Mouse (Mus musculus) monocyte, adult 2 months (primary cell): ENCODE results near the gene Alyref2.
"Not testable (repeated sequence)": the region's sequence is repeated elsewhere in the genome, so short reads cannot be mapped to it uniquely, and the experiment has no call there.

Experiments used
- DNase-seq, 2 experiments: peaks; one replicate each; pipeline ENCODE4 v3.0.0; 2022; ENCODE audit warnings: low spot score in 2 of 2, low read depth in 1 of 2

Alyref2 gene

DNA sequence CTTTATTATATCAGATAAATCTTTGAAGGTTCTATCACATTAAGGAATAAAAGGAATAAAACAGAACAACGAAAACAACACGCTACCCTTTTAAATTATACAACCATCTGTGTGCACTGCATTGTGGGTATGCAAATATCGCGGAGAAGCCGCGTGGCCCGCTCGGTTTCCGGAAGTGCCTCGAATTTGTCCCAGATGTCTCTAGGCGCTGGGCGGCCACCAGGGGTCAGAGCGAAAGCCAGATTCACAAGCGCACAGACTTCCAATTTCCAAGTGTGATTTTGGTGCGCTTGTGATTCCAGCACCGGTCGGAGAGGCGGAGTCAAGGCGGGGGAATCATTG, at the start of gene Alyref2:
Gene Alyref2 (plus strand): TSS at position 229 of the 342 bp plus-strand sequence.
- DNase-seq = peak; percentile 91 to 94

DNA sequence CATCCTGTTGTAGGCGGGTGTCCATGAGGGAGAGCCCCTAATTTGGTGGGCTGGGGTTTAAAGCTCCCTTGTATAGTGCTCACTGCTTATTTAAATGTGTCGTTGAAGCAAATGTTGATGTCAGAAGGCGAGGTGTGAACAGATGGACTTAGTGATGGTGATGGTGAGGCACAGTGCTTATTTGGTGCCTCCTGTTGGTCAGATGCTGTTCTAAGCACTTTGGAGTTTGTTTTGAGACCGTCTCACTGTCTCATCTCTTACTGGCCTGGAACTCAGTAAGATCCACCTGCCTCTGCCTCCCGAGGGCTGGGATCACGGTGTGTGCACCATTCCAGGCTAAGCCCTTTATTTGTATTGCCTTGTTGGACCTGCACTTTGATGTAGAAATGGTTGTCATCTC, 48.4 kb upstream of the Alyref2 start:
- DNase-seq = no peak

DNA sequence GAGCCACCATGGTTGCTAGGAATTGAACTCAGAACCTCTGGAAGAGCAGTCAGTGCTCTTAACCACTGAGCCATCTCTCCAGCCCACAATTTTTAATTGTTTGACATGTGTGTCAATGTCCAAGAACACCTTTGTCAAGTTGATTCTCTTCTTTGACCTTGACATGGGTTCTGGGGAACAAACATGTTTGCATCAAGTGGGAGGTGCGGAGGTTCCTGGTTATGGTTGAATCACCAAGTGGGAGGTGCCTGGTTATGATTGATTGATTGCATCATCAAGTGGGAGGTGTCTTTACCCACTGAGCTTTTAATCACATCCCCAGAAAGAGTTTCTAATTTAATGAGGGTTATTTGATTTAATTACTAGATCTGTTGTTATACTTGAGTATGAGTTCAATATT, 45.7 kb upstream of the Alyref2 start:
- no peak for DNase-seq

DNA sequence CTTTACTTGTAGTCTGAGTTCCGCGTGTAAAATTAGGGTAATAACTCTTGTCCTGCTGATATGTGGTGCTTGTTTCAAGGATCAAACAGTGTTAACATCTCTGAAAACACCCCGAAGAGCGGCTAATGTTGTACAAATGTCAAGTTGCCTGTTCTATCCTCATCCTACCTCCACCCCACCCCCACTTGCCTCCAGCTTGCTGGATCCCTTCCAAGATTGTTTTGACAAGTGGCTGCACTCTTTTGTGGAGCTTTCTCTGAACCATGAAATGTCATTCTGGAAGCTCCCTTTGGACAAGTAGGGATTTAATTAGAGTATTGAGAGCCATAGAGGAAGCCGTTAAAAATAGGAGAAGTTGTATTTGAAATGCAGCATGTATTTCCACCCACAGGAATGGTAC, 43.5 kb upstream of the Alyref2 start:
- no peak for DNase-seq

DNA sequence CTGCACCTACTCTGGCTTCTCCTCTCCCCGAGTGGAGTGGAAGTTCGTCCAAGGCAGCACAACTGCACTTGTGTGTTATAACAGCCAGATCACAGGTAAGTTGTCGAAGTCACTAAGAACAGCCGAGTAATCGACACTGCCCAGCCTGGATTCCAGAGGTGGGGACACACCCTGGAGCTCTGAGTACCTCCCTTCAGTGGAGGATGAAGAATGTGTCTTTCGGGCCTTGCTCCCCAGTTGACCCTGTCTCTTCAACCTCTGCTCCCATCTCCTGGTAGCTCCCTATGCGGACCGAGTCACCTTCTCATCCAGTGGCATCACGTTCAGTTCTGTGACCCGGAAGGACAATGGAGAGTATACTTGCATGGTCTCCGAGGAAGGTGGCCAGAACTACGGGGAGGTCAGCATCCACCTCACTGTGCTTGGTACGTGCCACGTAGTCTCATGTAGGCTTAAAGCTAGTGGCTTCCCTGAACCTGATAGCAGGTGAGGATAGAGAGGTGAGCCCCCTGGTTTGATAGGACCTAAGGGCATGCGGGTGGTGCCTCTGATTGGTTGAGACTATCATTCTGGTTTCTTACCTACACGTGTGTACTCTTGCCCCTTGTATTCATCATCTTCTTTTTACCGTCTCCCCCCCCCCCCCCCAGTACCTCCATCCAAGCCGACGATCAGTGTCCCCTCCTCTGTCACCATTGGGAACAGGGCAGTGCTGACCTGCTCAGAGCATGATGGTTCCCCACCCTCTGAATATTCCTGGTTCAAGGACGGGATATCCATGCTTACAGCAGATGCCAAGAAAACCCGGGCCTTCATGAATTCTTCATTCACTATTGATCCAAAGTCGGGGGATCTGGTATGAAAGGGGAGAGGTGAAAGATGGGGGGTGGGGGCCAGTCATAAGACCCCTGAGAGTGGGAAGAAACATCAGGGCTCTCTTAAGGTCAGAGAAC, 42.5 kb upstream of the Alyref2 start:
- no peak for DNase-seq

DNA sequence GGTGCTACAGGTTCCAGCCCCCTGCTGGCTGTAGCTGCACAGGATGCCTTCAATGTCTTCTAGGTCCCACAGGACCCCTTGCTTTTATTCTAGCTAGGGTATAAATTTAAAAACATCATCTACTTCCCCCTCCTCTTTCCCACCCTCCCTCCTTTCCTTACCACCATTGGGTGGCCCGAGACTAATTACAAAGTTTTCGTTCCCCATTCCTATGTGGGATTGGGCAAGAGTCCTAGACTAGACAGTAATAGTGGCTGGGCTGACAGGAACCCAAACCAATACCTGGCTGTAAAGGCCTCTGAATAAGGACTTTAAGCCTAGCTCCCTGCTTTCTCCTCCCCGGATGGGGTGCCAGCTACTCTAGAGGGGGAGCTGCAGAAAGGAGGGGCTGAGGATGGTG, 40.1 kb upstream of the Alyref2 start:
- DNase-seq = peak in 1 of 2 experiments; percentile 24

DNA sequence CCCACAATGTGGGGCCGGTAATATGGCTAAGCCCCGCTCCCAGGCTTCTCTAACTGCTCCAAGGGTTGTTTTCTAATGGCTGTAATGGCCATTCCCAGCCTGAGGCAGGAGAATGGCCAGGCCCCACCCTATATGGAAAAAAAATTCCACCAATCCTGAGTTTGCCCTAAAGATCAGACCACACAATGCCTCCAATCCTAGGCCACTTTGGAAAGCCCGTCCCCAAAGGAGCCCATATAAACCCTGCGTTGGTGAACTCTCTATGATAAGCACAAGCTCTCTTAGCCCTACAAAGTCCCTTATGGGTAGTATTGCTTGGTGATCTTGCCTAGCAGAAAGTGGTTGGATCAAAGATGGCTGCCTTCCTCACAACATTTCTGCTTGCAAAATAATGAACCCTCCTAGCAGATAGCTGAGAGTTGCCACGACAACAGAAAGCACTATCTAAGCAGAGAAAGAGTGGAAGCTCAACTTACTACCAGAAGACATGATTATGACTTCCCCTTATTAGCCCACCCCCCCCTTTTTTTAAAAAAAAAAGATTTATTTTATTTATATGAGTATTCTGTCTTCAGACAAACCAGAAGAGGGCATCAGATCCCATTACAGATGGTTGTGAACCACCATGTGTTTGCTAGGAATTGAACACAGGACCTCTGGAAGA, 37.4 kb upstream of the Alyref2 start:
- no peak for DNase-seq

DNA sequence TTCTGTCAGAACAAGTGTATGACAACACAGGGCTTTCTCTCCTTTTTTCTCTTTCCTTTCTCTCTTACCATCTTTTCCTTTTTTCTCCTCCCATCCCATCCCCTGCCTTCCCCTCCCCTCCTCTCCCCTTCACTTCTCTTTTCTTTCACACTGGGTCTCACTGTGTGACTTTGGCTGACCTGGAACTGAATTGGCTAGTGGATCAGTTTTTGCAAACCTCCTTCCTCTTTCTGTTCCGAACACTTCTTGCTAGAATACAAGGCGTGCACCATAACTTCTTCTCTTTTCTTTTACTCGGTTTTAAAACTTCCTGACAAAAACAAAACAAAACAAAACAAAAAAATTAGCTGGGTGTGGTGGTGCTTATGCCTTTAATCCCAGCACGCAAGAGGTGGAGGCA, 36.7 kb upstream of the Alyref2 start:
- no peak for DNase-seq

DNA sequence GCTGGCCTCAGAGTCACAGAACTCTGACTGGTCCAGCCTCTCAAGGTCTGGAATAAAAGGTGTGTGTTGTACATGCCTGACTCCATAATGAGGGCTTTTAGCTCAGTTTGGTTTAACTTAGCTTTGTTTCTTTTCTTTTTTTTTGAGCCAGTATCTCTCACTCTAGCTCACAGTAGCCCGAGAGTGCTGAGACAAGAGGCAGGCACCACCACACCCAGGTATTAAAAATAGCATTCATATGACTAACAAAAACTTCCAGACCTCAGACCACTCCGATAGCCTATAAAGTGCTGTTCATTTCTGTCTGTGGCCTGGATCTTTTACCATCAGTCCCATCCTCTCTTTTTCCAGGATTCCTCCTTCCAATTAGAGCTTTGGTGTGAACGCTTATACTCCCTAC, 33.6 kb upstream of the Alyref2 start:
- no peak for DNase-seq

DNA sequence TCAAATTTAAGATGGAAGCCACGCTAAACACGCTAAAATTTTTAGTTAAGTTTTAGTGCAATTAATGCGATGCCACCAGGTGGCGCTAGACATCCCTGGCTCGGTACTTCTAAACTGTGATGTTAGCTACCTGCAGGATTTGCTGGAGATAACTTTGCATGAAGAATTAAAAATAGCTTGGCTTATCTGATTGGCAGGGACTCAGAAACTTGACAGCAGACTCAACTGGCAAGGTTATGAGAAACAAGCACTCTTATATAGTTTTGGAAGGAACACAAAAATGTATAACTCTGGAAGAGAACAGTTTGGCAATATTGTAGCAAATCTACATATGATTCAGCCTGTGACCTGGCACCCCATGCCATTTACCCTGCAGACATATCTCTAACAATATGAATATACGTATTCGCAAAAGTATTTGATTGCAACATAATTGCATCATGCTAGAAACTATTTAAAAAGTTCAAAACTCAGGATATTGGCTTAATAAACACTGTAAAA, 32.9 kb upstream of the Alyref2 start:
- peak in 1 of 2 experiments; percentile 36 for DNase-seq

DNA sequence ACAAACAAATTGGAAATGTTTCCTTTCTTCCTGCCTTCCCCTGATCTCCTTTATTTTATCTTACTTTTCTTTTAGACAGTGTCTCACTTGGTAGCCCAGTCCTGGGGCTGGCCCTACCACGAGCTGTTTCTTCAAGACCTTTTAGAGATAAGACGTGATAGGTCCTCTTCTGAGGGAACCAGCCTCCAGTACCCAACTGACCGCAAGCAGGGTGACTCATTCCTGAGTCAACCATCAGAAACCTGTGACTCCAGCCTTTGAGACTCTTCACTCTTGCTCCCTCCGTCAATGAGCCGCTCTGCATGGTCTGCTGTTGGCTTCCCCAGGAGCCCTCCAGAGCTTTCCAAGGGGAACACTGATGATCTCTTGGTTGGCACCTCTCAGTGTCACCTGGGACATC, 32.4 kb upstream of the Alyref2 start:
- DNase-seq = peak in 1 of 2 experiments; percentile 52

DNA sequence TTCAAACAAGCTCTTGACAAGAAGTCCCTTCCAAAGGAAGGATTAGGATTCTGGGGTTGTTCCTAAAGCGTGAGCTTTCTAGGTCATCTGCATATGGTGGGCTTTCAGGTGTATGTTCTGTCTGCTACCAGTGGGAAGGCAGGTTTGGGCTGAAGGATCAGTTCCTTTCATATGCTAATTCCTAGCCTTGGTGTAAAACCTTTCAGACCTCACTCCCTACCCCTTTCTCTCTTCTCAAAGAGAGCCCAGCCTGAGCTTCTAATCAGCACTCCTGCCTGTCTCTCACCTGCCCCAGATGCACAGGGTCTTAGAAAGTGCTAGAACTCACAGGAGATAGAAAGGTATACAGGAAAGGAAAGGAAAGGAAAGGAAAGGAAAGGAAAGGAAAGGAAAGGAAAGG, 31.8 kb upstream of the Alyref2 start:
- DNase-seq = no peak

DNA sequence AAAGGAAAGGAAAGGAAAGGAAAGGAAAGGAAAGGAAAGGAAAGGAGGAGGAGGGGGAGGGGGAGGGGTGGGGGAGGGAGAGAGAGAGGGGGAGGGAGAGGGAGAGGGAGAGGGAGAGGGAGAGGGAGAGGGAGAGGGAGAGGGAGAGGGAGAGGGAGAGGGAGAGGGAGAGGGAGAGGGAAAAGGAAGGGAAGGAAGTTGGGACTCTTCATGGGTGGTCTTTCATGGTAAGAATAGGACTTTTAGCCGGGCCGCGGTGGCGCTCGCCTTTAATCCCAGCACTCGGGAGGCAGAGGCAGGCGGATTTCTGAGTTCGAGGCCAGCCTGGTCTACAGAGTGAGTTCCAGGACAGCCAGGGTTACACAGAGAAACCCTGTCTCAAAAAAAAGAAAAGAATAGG, 31.3 kb upstream of the Alyref2 start:
- DNase-seq = not testable (repeated sequence)

DNA sequence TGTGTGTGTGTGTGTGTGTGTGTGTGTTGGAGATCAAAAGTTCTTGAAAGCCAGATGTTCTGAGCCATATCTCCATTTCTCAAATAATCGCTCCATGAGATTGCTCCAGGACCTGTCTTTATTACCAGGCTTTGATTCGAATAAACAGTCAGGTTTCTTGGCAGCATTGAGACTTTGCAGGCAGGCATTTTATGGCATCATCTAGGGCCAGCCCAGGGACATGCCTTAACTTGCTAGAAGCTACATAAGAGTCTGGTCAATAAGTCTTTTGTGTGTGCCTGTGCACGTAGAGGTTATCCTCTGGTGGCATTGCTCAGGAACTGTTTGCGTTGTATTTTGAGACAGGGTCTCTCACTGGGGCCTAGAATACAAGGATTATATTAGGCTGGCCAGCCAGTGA, 29.8 kb upstream of the Alyref2 start:
- DNase-seq = no peak

DNA sequence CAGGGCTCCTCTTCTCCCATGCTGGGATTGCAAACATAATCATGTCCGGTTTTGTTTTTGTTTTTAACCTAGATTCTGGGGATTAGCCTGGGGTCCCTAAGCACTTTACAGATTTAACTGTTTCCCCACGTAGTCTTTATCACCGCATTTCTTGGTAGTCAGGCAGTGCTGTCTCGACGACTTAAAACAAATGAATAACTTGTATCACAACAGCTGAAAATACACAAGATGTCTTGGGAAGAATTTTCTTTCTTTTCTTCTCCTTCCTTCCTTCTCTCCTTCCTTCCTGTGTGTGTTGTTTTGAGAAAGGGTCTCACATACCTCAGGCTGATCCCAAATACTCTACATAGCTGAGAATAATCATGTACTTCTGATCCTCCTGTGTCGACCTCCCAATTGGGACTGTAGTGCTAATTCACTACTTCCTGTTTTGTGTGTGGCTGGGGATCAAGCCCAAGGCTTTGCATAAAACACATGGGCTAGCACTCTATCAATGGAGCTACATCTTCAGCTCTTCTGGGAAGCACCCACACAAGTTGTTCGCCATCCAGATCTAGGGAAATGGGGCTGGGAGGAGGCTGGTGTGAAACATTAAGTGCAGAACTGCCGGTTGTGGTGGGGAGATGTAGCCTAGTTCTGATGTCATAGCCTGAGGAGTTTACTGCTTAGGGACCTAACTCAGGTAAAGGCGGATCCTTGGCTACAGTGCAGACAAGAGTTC, 29.2 kb upstream of the Alyref2 start:
- no peak for DNase-seq

DNA sequence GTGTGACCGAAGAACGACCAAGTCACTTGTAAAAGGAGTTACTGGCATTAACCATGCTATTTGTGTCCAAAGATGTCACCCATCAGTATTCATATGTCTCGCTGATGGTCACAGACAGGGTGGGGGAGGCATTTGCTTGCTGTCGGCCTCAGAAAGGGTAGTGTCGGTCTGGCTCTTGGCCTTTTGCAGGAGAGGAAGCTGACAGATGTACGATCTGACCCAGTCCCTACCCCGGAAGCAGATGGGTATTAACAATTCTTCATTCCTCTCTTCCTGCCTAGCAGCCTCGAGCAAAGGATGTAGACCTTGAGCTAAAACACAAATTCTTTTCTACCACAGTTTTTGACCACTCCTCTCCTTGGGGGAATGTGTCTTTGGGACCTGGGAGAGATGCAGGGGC, 26.2 kb upstream of the Alyref2 start:
- no peak for DNase-seq

DNA sequence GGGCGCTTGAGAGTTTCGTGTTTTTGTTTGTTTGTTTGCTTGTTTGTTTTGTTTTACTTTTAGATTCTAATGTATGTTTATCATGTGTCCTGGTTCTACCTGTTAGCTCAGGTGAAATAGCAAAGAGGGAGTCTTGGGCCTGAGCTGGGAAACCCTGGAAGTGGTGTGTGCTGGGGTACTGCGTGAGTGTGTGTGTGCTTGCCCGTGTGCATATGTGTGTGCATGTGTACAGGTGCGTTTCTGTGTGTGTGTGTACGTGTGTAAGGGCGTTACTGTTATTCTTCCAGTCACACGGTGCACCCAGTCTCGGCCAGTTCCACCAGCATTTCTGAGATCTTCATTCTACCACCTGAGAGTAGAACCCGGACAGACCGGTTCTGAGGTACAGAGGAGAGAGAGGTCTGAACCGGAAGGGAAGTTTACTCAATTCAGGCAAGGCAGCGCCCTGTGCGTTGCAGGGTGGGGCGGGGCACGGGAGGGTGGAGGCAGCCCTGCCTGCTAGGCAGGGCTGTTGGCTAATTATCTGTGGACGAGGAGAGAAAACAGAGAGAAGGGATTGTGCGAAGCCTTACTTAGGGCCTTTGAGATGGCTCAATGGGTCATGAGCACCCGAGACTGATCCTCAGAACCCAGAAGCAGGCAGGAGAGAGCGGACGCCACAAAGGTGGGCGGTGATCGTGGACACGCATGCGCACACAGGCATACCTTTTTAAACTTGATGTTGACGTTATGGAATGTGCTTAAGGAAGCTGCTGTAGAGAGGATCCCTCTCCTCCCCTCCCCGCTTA, 25.3 kb upstream of the Alyref2 start:
- no peak for DNase-seq

DNA sequence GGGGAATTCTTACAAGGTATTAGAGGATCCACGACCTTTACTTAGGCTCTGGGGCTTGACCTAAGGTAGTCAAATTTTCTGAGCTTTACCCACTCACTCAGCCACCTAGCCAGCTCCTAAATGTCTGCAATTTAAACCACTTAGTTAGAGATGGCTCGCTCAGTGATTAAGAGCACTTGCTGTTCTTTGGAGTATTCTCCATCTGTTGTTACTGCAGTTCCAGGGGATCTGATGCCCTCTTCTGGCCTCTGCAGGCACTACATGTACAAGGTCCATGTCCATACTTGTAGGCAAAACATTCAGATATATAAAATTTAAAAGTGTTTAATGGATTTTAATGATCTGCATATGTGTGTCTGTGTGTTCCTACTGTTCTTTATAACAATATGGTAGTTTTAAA, 24.3 kb upstream of the Alyref2 start:
- DNase-seq = peak in 1 of 2 experiments; percentile 56

DNA sequence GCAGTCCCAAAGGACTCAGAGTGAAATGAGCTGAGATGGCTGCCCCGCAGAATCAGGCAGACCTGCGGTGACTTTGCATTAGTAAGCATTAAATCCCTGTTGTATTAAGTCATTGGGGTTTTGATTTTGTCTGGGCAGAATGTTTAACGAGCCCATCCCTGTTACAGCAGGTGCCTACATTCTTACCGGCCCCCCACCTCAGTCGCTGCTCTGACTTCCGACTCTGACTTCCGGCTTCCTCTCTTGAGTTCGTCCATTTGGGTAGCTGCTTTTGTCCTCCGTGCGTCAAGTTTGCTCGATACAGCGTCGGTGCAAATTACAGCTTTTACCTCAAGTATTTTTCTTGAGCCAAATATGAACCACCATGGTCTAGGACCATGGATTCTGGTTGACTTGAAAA, 9.0 kb upstream of the Alyref2 start:
- no peak for DNase-seq

DNA sequence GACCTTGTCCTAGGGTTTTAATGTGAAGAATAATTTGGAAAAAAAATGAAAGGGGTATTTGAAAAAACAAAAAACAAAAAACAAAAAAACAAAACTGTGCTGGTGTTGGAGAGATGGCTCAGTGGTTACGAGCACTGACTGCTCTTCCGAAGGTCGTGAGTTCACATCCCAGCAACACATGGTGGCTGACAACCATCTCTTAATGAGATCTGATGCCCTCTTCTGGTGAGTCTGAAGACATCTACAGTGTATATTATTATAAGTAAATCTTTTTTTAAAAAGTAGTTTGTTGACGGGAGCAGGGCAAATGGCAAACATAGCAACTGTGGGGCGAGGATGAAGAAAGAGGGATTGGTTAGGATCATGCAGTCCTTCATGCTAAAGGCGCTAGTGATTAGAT, 7.9 kb upstream of the Alyref2 start:
- no peak for DNase-seq

DNA sequence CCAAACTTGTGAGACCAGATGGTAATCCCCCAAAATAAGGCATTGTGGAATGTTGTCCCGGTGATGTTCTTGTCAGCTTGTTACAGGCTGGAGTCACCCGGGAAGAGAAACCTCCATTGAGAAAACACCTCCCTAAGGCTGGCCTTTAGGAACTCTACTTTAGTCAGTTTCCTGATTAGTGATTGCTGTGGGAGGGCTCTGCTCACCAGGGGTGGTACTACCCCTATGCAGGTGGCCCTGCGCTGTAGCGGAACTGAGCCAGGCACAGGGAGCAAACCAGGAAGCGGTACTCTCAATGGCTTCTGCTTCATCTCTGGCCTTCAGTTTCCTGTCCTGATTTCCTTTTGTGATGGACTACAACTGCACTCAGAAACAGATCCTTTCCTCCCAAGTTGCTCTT, 3.4 kb upstream of the Alyref2 start:
- no peak for DNase-seq
